Mouse (Mus musculus): ENCODE measurements at regions not wholly inside any gene's neighbourhood (a gene's known extent, or its start where the extent isn't known, plus 50 kb on each side); places are given as distances from the start of the nearest gene placed in this dataset.
A peak's percentile ranks its signal among the peaks of the same experiment; 100 is the strongest.

- no peak overlapping the region for H3K4me3 ChIP-seq (replicated peaks; ENCODE audit: low read length)
- H3K9me3 ChIP-seq (ENCODE audit: control insufficient read depth, low read length): no peaks in the 10 kb centered on the region
- WGBS: 63% methylated on average over 7 of the region's 7 CpGs
- H3K36me3 ChIP-seq (ENCODE audit: control insufficient read depth, insufficient read depth): no peaks in the 10 kb centered on the region
- H3K4me2 ChIP-seq (ENCODE audit: low read length): no peak overlapping the region
- no peak overlapping the region for H3K27ac ChIP-seq (ENCODE audit: low read length)
- H3K27me3 ChIP-seq (replicated peaks; ENCODE audit: control insufficient read depth, insufficient read depth, low read length): no peaks in the 10 kb centered on the region
- ATAC-seq: peak; percentile 96
- H3K9ac ChIP-seq (replicated peaks; ENCODE audit: low read depth, low read length): no peak overlapping the region
- H3K4me1 ChIP-seq (replicated peaks; ENCODE audit: control insufficient read depth, insufficient read depth, low read length): no peaks in the 10 kb centered on the region
Observed at GRCm38 (mm10) chr9:90490561-90491152, 220.1 kb upstream of the Tbc1d2b start.

DNA sequence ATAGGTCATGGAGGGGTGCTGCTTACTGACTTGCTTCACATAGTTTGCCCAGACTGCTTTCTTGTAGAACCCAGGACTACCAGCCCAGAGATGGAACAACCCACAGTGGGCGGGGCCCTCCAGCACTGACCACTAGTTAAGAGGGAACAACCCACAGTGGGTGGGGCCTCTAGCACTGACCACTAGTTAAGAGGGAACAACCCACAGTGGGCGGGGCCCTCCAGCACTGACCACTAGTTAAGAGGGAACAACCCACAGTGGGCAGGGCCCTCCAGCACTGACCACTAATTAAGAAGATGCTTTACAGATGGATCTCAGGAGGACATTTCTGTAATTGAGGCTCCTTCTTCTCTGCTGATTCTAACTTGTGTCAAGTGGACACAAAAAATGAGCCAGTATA, 180.0 kb upstream of the Tbc1d2b start:
- H3K4me1 ChIP-seq (replicated peaks; ENCODE audit: control insufficient read depth, insufficient read depth, low read length): no peaks in the 10 kb centered on the region
- H3K27ac ChIP-seq (ENCODE audit: low read length): no peak overlapping the region
- no peaks in the 10 kb centered on the region for H3K9me3 ChIP-seq (ENCODE audit: control insufficient read depth, low read length)
- H3K4me3 ChIP-seq (replicated peaks; ENCODE audit: low read length): no peak overlapping the region
- ATAC-seq: no peak
- WGBS: 97% methylated on average over 2 of the region's 2 CpGs
- H3K9ac ChIP-seq (replicated peaks; ENCODE audit: low read depth, low read length): no peak overlapping the region
- H3K36me3 ChIP-seq (ENCODE audit: control insufficient read depth, insufficient read depth): no peaks in the 10 kb centered on the region
- H3K27me3 ChIP-seq (replicated peaks; ENCODE audit: control insufficient read depth, insufficient read depth, low read length): no peaks in the 10 kb centered on the region
- H3K4me2 ChIP-seq (ENCODE audit: low read length): no peak overlapping the region

DNA sequence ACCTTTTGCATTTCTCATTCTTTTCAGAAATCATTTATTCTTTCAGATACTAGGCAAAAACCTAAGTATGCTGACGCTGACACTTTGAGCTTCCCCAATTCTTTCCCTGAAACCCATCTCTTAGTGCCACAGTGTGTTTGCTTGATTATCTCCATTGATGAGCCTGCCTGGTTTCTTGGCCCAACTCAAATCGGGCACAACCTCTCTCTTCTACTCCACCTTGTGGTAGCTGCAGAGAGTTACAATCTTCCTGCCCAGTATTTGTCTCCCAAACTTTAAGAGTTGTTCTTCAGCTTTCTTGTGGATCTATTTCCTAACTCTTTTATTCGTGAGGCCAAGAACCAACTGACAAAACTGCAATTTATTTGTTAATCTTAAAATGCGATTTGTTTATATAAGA, 176.4 kb upstream of the Tbc1d2b start:
- no peak for ATAC-seq
- no peak overlapping the region for H3K9ac ChIP-seq (replicated peaks; ENCODE audit: low read depth, low read length)
- 23% methylated on average over 4 of the region's 4 CpGs for WGBS

GRCm38 (mm10) chr9:90434902-90435301, 164.3 kb upstream of the Tbc1d2b start:
- WGBS: 66% methylated on average over 4 of the region's 4 CpGs
- no peak for ATAC-seq

More for the DNA sequence above, 176.4 kb upstream of the Tbc1d2b start:
- H3K27me3 ChIP-seq (replicated peaks; ENCODE audit: control insufficient read depth, insufficient read depth, low read length): no peaks in the 10 kb centered on the region
- H3K27ac ChIP-seq (ENCODE audit: low read length): no peak overlapping the region
- no peaks in the 10 kb centered on the region for H3K36me3 ChIP-seq (ENCODE audit: control insufficient read depth, insufficient read depth)
- H3K4me3 ChIP-seq (replicated peaks; ENCODE audit: low read length): no peak overlapping the region
- H3K4me2 ChIP-seq (ENCODE audit: low read length): no peak overlapping the region
- H3K9me3 ChIP-seq (ENCODE audit: control insufficient read depth, low read length): no peaks in the 10 kb centered on the region
- H3K4me1 ChIP-seq (replicated peaks; ENCODE audit: control insufficient read depth, insufficient read depth, low read length): no peaks in the 10 kb centered on the region

GRCm38 (mm10) chr9:90430898-90431297, 160.3 kb upstream of the Tbc1d2b start:
- Histone ChIP-seq H3K4me1 (replicated peaks; ENCODE audit: control insufficient read depth, insufficient read depth, low read length) (no peaks in the 10 kb centered on the region), H3K9ac (replicated peaks; ENCODE audit: low read depth, low read length) (no peak overlapping the region), H3K4me2 (ENCODE audit: low read length) (no peak overlapping the region), H3K4me3 (replicated peaks; ENCODE audit: low read length) (no peak overlapping the region), H3K36me3 (ENCODE audit: control insufficient read depth, insufficient read depth) (no peaks in the 10 kb centered on the region), H3K9me3 (ENCODE audit: control insufficient read depth, low read length) (no peaks in the 10 kb centered on the region), H3K27me3 (replicated peaks; ENCODE audit: control insufficient read depth, insufficient read depth, low read length) (no peaks in the 10 kb centered on the region), H3K27ac (ENCODE audit: low read length) (no peak overlapping the region)
- 77% methylated on average over 2 of the region's 2 CpGs for WGBS
- no peak for ATAC-seq

More at GRCm38 (mm10) chr9:90434902-90435301, 164.3 kb upstream of the Tbc1d2b start:
- Histone ChIP-seq H3K4me3 (replicated peaks; ENCODE audit: low read length) (no peak overlapping the region), H3K4me1 (replicated peaks; ENCODE audit: control insufficient read depth, insufficient read depth, low read length) (no peaks in the 10 kb centered on the region), H3K27me3 (replicated peaks; ENCODE audit: control insufficient read depth, insufficient read depth, low read length) (no peaks in the 10 kb centered on the region), H3K27ac (ENCODE audit: low read length) (no peak overlapping the region), H3K9me3 (ENCODE audit: control insufficient read depth, low read length) (no peaks in the 10 kb centered on the region), H3K9ac (replicated peaks; ENCODE audit: low read depth, low read length) (no peak overlapping the region), H3K36me3 (ENCODE audit: control insufficient read depth, insufficient read depth) (no peaks in the 10 kb centered on the region), H3K4me2 (ENCODE audit: low read length) (no peak overlapping the region)

DNA sequence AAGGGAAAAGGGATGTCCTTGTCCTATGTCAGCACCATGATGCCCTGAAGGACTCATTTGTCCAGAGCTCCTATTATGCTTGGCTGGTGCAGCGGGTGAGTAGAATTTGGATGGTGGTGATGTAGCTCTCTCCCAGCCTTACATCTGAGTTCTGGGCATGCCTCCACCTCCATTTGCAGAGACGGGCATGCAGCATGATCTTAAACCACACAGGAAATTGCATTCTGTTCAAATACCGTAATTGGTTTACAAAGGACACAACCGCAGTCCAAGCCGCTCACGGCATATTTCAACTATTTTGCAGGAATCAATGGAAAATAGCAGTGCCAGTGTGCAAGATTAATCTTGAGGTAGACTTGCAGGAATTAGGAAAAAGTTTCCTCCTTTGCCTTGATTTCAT, 151.1 kb upstream of the Tbc1d2b start:
- Histone ChIP-seq H3K4me1 (replicated peaks; ENCODE audit: control insufficient read depth, insufficient read depth, low read length) (no peaks in the 10 kb centered on the region), H3K27me3 (replicated peaks; ENCODE audit: control insufficient read depth, insufficient read depth, low read length) (no peaks in the 10 kb centered on the region)

DNA sequence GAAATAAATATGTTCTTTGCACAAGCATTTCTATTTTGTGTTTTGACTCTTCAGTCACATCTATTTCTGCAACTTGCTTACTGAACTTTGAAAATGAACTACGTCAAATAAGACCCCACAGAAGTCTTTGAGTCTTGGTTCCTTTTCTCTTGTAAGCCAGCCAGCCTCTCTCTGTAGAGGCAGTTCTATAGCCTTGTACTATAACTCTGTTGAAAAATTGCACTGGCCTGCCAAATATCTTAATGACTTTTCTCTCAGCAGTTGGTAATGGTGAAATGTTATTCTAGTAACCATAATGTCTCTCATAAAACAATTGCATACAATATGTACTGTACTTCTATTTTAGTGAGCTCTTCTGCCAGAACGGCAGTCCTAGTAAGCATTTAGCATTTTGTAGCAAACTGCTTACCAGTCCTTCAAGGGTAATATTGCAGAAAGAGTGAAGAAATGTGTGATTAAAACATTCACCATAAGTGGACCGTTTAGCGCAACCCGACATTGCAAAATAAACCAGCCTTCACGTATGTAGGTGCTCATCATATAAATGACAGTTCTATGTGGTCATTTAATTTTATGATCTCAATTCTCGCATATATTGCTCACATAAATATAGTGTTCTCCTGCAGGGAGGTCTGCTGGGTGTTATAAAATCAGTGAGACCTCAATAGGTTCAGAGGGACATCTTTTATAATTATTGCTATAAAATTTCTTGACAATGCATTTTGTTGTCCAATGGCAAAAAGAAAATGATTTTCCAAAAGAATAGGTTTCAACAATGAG, 149.3 kb upstream of the Tbc1d2b start:
- Histone ChIP-seq H3K4me3 (replicated peaks; ENCODE audit: low read length) (no peak overlapping the region), H3K36me3 (ENCODE audit: control insufficient read depth, insufficient read depth) (no peaks in the 10 kb centered on the region), H3K27ac (ENCODE audit: low read length) (no peak overlapping the region), H3K4me1 (replicated peaks; ENCODE audit: control insufficient read depth, insufficient read depth, low read length) (no peaks in the 10 kb centered on the region), H3K27me3 (replicated peaks; ENCODE audit: control insufficient read depth, insufficient read depth, low read length) (no peaks in the 10 kb centered on the region), H3K9me3 (ENCODE audit: control insufficient read depth, low read length) (no peaks in the 10 kb centered on the region), H3K4me2 (ENCODE audit: low read length) (no peak overlapping the region), H3K9ac (replicated peaks; ENCODE audit: low read depth, low read length) (no peak overlapping the region)
- ATAC-seq: no peak
- WGBS: 89% methylated on average over 7 of the region's 7 CpGs

More for the DNA sequence above, 151.1 kb upstream of the Tbc1d2b start:
- Histone ChIP-seq H3K9me3 (ENCODE audit: control insufficient read depth, low read length) (no peaks in the 10 kb centered on the region), H3K4me2 (ENCODE audit: low read length) (no peak overlapping the region), H3K36me3 (ENCODE audit: control insufficient read depth, insufficient read depth) (no peaks in the 10 kb centered on the region), H3K9ac (replicated peaks; ENCODE audit: low read depth, low read length) (no peak overlapping the region), H3K4me3 (replicated peaks; ENCODE audit: low read length) (no peak overlapping the region), H3K27ac (ENCODE audit: low read length) (no peak overlapping the region)
- ATAC-seq: no peak
- WGBS: 89% methylated on average over 6 of the region's 6 CpGs

DNA sequence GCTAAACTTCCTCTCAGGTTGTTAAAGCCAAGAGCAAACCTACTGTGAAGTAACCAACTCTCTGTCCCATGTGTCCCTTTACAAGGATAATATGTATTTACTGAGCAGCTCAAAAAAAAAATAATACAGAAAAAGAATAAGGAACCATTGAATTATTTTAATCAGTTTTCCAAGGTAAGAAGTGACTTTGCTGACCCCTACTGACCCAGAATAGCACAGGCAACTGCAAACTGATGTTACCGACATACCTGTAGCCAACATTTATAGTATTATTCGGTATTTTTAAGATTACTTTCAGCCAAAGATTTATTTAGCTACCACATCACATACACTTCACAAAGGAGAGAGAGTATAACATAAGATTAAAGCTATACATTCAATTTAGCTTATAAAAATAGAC, 138.2 kb upstream of the Tbc1d2b start:
- Histone ChIP-seq H3K27ac (ENCODE audit: low read length) (no peak overlapping the region), H3K4me2 (ENCODE audit: low read length) (no peak overlapping the region), H3K4me3 (replicated peaks; ENCODE audit: low read length) (no peak overlapping the region), H3K36me3 (ENCODE audit: control insufficient read depth, insufficient read depth) (no peaks in the 10 kb centered on the region), H3K9ac (replicated peaks; ENCODE audit: low read depth, low read length) (no peak overlapping the region), H3K27me3 (replicated peaks; ENCODE audit: control insufficient read depth, insufficient read depth, low read length) (no peaks in the 10 kb centered on the region), H3K4me1 (replicated peaks; ENCODE audit: control insufficient read depth, insufficient read depth, low read length) (no peaks in the 10 kb centered on the region), H3K9me3 (ENCODE audit: control insufficient read depth, low read length) (no peaks in the 10 kb centered on the region)
- ATAC-seq: no peak
- 72% methylated on average over 2 of the region's 2 CpGs for WGBS

GRCm38 (mm10) chr9:90407573-90407972, 137.0 kb upstream of the Tbc1d2b start:
- Histone ChIP-seq H3K4me2 (ENCODE audit: low read length) (no peak overlapping the region), H3K9me3 (ENCODE audit: control insufficient read depth, low read length) (no peaks in the 10 kb centered on the region), H3K4me3 (replicated peaks; ENCODE audit: low read length) (no peak overlapping the region), H3K27me3 (replicated peaks; ENCODE audit: control insufficient read depth, insufficient read depth, low read length) (no peaks in the 10 kb centered on the region), H3K4me1 (replicated peaks; ENCODE audit: control insufficient read depth, insufficient read depth, low read length) (no peaks in the 10 kb centered on the region), H3K9ac (replicated peaks; ENCODE audit: low read depth, low read length) (no peak overlapping the region), H3K27ac (ENCODE audit: low read length) (no peak overlapping the region), H3K36me3 (ENCODE audit: control insufficient read depth, insufficient read depth) (no peaks in the 10 kb centered on the region)
- 77% methylated on average over 1 of the region's 1 CpGs for WGBS
- ATAC-seq: no peak
